Mouse (Mus musculus): ENCODE results near the gene Cth. TPM values are rescaled to one million over a fixed set of nuclear protein-coding genes. Genes with fewer than 3 reads are reported as not detected.

Cth gene
- 25.7 and 26.6 TPM in 2 replicates for polyA plus RNA-seq (2014; fragmentation: Nextera tagmentation; extraction: Ambion mirVana)

- no peaks in the 10 kb centered on the region for H3K4me1 ChIP-seq (replicated peaks; ENCODE audit: control insufficient read depth, insufficient read depth, low read length)
- H3K4me2 ChIP-seq (ENCODE audit: low read length) = peak within 1 kb of the TSS; percentile 65
- ATAC-seq (replicated peaks; ENCODE audit: low FRiP score, low TSS enrichment, low read depth) (peak; percentile 100), DNase-seq (ENCODE audit: low spot score) (peak; percentile 88)
- H3K9ac ChIP-seq (ENCODE audit: low read length) = peak within 1 kb of the TSS; percentile 43
- H3K9me3 ChIP-seq (ENCODE audit: control insufficient read depth, low read length) = no peaks in the 10 kb centered on the region
- H3K27me3 ChIP-seq (replicated peaks; ENCODE audit: control insufficient read depth, insufficient read depth, low read length) = no peaks in the 10 kb centered on the region
- H3K27ac ChIP-seq (ENCODE audit: low read depth) = no peak within 1 kb of the TSS
- no peaks in the 10 kb centered on the region for H3K36me3 ChIP-seq (ENCODE audit: control insufficient read depth, insufficient read depth, low read length)
- under 1% methylated on average over 30 of the region's 30 CpGs for WGBS
- H3K4me3 ChIP-seq (ENCODE audit: low read depth, low read length) = peak within 1 kb of the TSS; percentile 44
Observed at GRCm38 (mm10) chr3:157924692-157925328, at the start of gene Cth. Gene Cth, minus strand, starts transcription at chr3:157925077.

- 97% methylated on average over 2 of the region's 2 CpGs for WGBS
- ATAC-seq (replicated peaks; ENCODE audit: low FRiP score, low TSS enrichment, low read depth) = no peak
- no peaks in the 10 kb centered on the region for H3K9me3 ChIP-seq (ENCODE audit: control insufficient read depth, low read length)
- H3K27me3 ChIP-seq (replicated peaks; ENCODE audit: control insufficient read depth, insufficient read depth, low read length) = no peaks in the 10 kb centered on the region
- H3K9ac ChIP-seq (ENCODE audit: low read length) = no peak overlapping the region
- no peak overlapping the region for H3K4me3 ChIP-seq (ENCODE audit: low read depth, low read length)
- no peak for DNase-seq (ENCODE audit: low spot score)
- H3K4me2 ChIP-seq (ENCODE audit: low read length) = no peak overlapping the region
- no peaks in the 10 kb centered on the region for H3K4me1 ChIP-seq (replicated peaks; ENCODE audit: control insufficient read depth, insufficient read depth, low read length)
- peaks cover 8% of the 10 kb centered on the region for H3K36me3 ChIP-seq (ENCODE audit: control insufficient read depth, insufficient read depth, low read length)
- no peak overlapping the region for H3K27ac ChIP-seq (ENCODE audit: low read depth)
Observed at GRCm38 (mm10) chr3:157973236-157973635, 48.4 kb upstream of the Cth start.

- Histone ChIP-seq H3K27me3 (replicated peaks; ENCODE audit: control insufficient read depth, insufficient read depth, low read length) (no peaks in the 10 kb centered on the region), H3K4me2 (ENCODE audit: low read length) (no peak overlapping the region), H3K4me3 (ENCODE audit: low read depth, low read length) (no peak overlapping the region), H3K27ac (ENCODE audit: low read depth) (no peak overlapping the region), H3K4me1 (replicated peaks; ENCODE audit: control insufficient read depth, insufficient read depth, low read length) (no peaks in the 10 kb centered on the region), H3K9me3 (ENCODE audit: control insufficient read depth, low read length) (no peaks in the 10 kb centered on the region), H3K9ac (ENCODE audit: low read length) (no peak overlapping the region), H3K36me3 (ENCODE audit: control insufficient read depth, insufficient read depth, low read length) (peaks cover 8% of the 10 kb centered on the region)
- 88% methylated on average over 2 of the region's 2 CpGs for WGBS
- ATAC-seq (replicated peaks; ENCODE audit: low FRiP score, low TSS enrichment, low read depth) (no peak), DNase-seq (ENCODE audit: low spot score) (no peak)
Observed at GRCm38 (mm10) chr3:157971151-157971550, 46.3 kb upstream of the Cth start.

GRCm38 (mm10) chr3:157957320-157957719 is 32.4 kb upstream of the Cth start:
- no peak overlapping the region for H3K4me3 ChIP-seq (ENCODE audit: low read depth, low read length)
- no peaks in the 10 kb centered on the region for H3K9me3 ChIP-seq (ENCODE audit: control insufficient read depth, low read length)
- no peaks in the 10 kb centered on the region for H3K4me1 ChIP-seq (replicated peaks; ENCODE audit: control insufficient read depth, insufficient read depth, low read length)
- ATAC-seq (replicated peaks; ENCODE audit: low FRiP score, low TSS enrichment, low read depth) (no peak), DNase-seq (ENCODE audit: low spot score) (no peak)
- H3K9ac ChIP-seq (ENCODE audit: low read length) = no peak overlapping the region
- H3K36me3 ChIP-seq (ENCODE audit: control insufficient read depth, insufficient read depth, low read length) = peaks cover 7% of the 10 kb centered on the region; the same call in 1 of the 2 replicates
- no peak overlapping the region for H3K27ac ChIP-seq (ENCODE audit: low read depth)
- no peak overlapping the region for H3K4me2 ChIP-seq (ENCODE audit: low read length)
- no peaks in the 10 kb centered on the region for H3K27me3 ChIP-seq (replicated peaks; ENCODE audit: control insufficient read depth, insufficient read depth, low read length)

GRCm38 (mm10) chr3:157956201-157956600 is 31.3 kb upstream of the Cth start:
- H3K36me3 ChIP-seq (ENCODE audit: control insufficient read depth, insufficient read depth, low read length) = no peaks in the 10 kb centered on the region
- H3K9ac ChIP-seq (ENCODE audit: low read length) = no peak overlapping the region
- no peaks in the 10 kb centered on the region for H3K4me1 ChIP-seq (replicated peaks; ENCODE audit: control insufficient read depth, insufficient read depth, low read length)
- H3K4me2 ChIP-seq (ENCODE audit: low read length) = no peak overlapping the region
- WGBS = 96% methylated on average over 3 of the region's 3 CpGs
- ATAC-seq (replicated peaks; ENCODE audit: low FRiP score, low TSS enrichment, low read depth) = no peak
- no peaks in the 10 kb centered on the region for H3K9me3 ChIP-seq (ENCODE audit: control insufficient read depth, low read length)
- no peak overlapping the region for H3K27ac ChIP-seq (ENCODE audit: low read depth)
- no peak overlapping the region for H3K4me3 ChIP-seq (ENCODE audit: low read depth, low read length)
- no peaks in the 10 kb centered on the region for H3K27me3 ChIP-seq (replicated peaks; ENCODE audit: control insufficient read depth, insufficient read depth, low read length)
- DNase-seq (ENCODE audit: low spot score) = no peak

GRCm38 (mm10) chr3:157955466-157955865 is 30.6 kb upstream of the Cth start:
- no peak for DNase-seq (ENCODE audit: low spot score)
- H3K36me3 ChIP-seq (ENCODE audit: control insufficient read depth, insufficient read depth, low read length) = no peaks in the 10 kb centered on the region
- no peak overlapping the region for H3K9ac ChIP-seq (ENCODE audit: low read length)
- no peak overlapping the region for H3K4me3 ChIP-seq (ENCODE audit: low read depth, low read length)
- no peak for ATAC-seq (replicated peaks; ENCODE audit: low FRiP score, low TSS enrichment, low read depth)
- H3K4me1 ChIP-seq (replicated peaks; ENCODE audit: control insufficient read depth, insufficient read depth, low read length) = no peaks in the 10 kb centered on the region
- H3K9me3 ChIP-seq (ENCODE audit: control insufficient read depth, low read length) = no peaks in the 10 kb centered on the region
- 67% methylated on average over 2 of the region's 2 CpGs for WGBS
- no peak overlapping the region for H3K4me2 ChIP-seq (ENCODE audit: low read length)
- no peaks in the 10 kb centered on the region for H3K27me3 ChIP-seq (replicated peaks; ENCODE audit: control insufficient read depth, insufficient read depth, low read length)
- no peak overlapping the region for H3K27ac ChIP-seq (ENCODE audit: low read depth)

GRCm38 (mm10) chr3:157952716-157953115 is 27.8 kb upstream of the Cth start:
- Histone ChIP-seq H3K4me3 (ENCODE audit: low read depth, low read length) (no peak overlapping the region), H3K9ac (ENCODE audit: low read length) (no peak overlapping the region), H3K9me3 (ENCODE audit: control insufficient read depth, low read length) (no peaks in the 10 kb centered on the region), H3K36me3 (ENCODE audit: control insufficient read depth, insufficient read depth, low read length) (no peaks in the 10 kb centered on the region), H3K4me2 (ENCODE audit: low read length) (no peak overlapping the region), H3K27ac (ENCODE audit: low read depth) (no peak overlapping the region), H3K4me1 (replicated peaks; ENCODE audit: control insufficient read depth, insufficient read depth, low read length) (peaks cover 2% of the 10 kb centered on the region; the same call in 1 of the 2 replicates), H3K27me3 (replicated peaks; ENCODE audit: control insufficient read depth, insufficient read depth, low read length) (no peaks in the 10 kb centered on the region)
- ATAC-seq (replicated peaks; ENCODE audit: low FRiP score, low TSS enrichment, low read depth) = no peak
- no peak for DNase-seq (ENCODE audit: low spot score)
- WGBS = 84% methylated on average over 2 of the region's 2 CpGs

GRCm38 (mm10) chr3:157947383-157948280 is 22.8 kb upstream of the Cth start:
- Histone ChIP-seq H3K27me3 (replicated peaks; ENCODE audit: control insufficient read depth, insufficient read depth, low read length) (no peaks in the 10 kb centered on the region), H3K9me3 (ENCODE audit: control insufficient read depth, low read length) (no peaks in the 10 kb centered on the region), H3K4me1 (replicated peaks; ENCODE audit: control insufficient read depth, insufficient read depth, low read length) (peaks cover 2% of the 10 kb centered on the region; the same call in 1 of the 2 replicates), H3K36me3 (ENCODE audit: control insufficient read depth, insufficient read depth, low read length) (no peaks in the 10 kb centered on the region), H3K27ac (ENCODE audit: low read depth) (peak overlapping the region; percentile 99), H3K4me2 (ENCODE audit: low read length) (peak overlapping the region; percentile 80), H3K4me3 (ENCODE audit: low read depth, low read length) (peak overlapping the region; percentile 97), H3K9ac (ENCODE audit: low read length) (peak overlapping the region; percentile 91)
- ATAC-seq (replicated peaks; ENCODE audit: low FRiP score, low TSS enrichment, low read depth) (peak; percentile 79), DNase-seq (ENCODE audit: low spot score) (peak; percentile 80)
- WGBS = under 1% methylated on average over 87 of the region's 93 CpGs

All from intestine, embryonic 14.5 days (tissue).